Mouse (Mus musculus): ENCODE data around the gene Ndufa9. TPM values are rescaled to one million over a fixed set of nuclear protein-coding genes. Genes with fewer than 3 reads are reported as not detected.

Gene Ndufa9
- polyA plus RNA-seq, 1 experiment from 2014 or later, result 423 TPM

DNA sequence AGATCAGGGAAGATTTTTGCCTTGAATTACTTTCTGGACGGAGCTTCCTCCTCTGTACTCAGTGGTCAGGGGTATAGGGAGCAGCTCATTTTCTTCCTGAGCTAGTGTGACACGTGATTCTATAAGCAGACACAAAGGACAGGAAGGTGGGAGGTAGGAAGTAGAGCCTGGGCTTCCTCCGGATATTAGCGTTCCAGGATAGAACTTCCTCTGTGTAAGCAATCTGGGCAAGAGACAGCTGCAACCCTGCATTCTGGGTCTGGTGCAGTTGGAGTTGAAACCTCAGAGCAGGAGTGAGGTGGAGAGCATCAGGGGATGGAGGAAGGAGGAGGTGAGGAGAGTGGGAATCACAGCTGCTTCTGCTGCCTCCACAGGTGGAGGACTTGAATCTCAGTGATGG is 40.8 kb downstream of the Ndufa9 start:
- Histone ChIP-seq H3K4me1 (ENCODE audit: control insufficient read depth, insufficient read depth, low read length) (no peaks in the 10 kb centered on the region), H3K27ac (ENCODE audit: low read length) (no peak overlapping the region), H3K4me3 (ENCODE audit: low read length) (no peak overlapping the region), H3K9me3 (replicated peaks; ENCODE audit: control insufficient read depth, low read length) (no peaks in the 10 kb centered on the region), H3K36me3 (ENCODE audit: control insufficient read depth, insufficient read depth) (no peaks in the 10 kb centered on the region), H3K9ac (ENCODE audit: low read length) (no peak overlapping the region), H3K27me3 (ENCODE audit: control insufficient read depth, insufficient read depth, low read length) (no peaks in the 10 kb centered on the region), H3K4me2 (ENCODE audit: low read depth, low read length) (no peak overlapping the region)
- 0 out of 2 replicates have a peak, but pooled peaks have one; percentile 37 for ATAC-seq (replicated peaks; ENCODE audit: extremely low read depth, insufficient read depth, low FRiP score)
- WGBS, result 52% methylated on average over 4 of the region's 4 CpGs

DNA sequence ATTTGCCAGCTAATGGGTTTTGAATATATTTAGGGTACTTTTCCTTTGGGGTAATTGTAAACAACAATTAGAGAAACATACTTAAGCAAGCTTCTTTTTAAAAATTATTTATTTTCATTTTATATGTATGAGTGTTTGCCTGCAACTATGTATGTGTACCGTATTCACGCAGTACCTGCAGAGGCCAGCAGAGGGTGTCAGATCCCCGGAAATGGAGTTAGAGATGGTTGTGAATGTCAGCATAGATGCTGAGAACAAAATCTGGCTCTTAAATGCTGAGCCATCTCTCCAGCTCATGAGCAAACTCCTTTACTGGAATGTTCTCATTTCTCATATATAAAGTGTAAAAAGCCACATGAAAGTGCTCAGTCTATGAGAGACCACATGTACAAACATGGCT is 42.2 kb downstream of the Ndufa9 start:
- H3K9ac ChIP-seq (ENCODE audit: low read length), result no peak overlapping the region
- no peak overlapping the region for H3K27ac ChIP-seq (ENCODE audit: low read length)
- H3K4me1 ChIP-seq (ENCODE audit: control insufficient read depth, insufficient read depth, low read length), result no peaks in the 10 kb centered on the region
- H3K4me3 ChIP-seq (ENCODE audit: low read length), result no peak overlapping the region
- no peak overlapping the region for H3K4me2 ChIP-seq (ENCODE audit: low read depth, low read length)
- no peaks in the 10 kb centered on the region for H3K9me3 ChIP-seq (replicated peaks; ENCODE audit: control insufficient read depth, low read length)
- WGBS, result 85% methylated on average over 3 of the region's 3 CpGs
- no peaks in the 10 kb centered on the region for H3K36me3 ChIP-seq (ENCODE audit: control insufficient read depth, insufficient read depth)
- no peaks in the 10 kb centered on the region for H3K27me3 ChIP-seq (ENCODE audit: control insufficient read depth, insufficient read depth, low read length)
- no peak for ATAC-seq (replicated peaks; ENCODE audit: extremely low read depth, insufficient read depth, low FRiP score)

DNA sequence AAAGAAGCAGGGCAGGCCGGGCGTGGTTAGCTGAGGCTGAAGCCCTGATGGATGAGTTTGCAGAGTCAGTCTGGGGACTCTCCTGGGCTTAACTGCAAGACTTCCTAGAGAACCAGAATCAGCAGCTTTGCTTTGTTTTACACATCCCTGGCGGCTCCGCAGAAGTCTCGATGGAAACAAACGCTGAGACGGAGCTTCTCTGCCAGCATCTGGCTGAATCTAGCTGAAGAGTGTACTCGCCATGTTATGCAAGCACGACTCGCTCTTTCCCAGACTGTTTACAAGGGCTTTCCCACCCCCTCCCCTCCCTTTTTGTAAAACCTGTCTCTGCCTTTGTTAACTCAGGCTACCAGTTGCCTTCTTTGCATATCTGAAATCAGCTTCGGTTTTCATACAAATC is 46.0 kb downstream of the Ndufa9 start:
- Histone ChIP-seq H3K4me1 (ENCODE audit: control insufficient read depth, insufficient read depth, low read length) (no peaks in the 10 kb centered on the region), H3K27ac (ENCODE audit: low read length) (no peak overlapping the region), H3K4me3 (ENCODE audit: low read length) (no peak overlapping the region), H3K4me2 (ENCODE audit: low read depth, low read length) (no peak overlapping the region), H3K27me3 (ENCODE audit: control insufficient read depth, insufficient read depth, low read length) (no peaks in the 10 kb centered on the region), H3K36me3 (ENCODE audit: control insufficient read depth, insufficient read depth) (no peaks in the 10 kb centered on the region), H3K9me3 (replicated peaks; ENCODE audit: control insufficient read depth, low read length) (no peaks in the 10 kb centered on the region), H3K9ac (ENCODE audit: low read length) (no peak overlapping the region)
- ATAC-seq (replicated peaks; ENCODE audit: extremely low read depth, insufficient read depth, low FRiP score), result no peak
- WGBS, result 29% methylated on average over 11 of the region's 11 CpGs

DNA sequence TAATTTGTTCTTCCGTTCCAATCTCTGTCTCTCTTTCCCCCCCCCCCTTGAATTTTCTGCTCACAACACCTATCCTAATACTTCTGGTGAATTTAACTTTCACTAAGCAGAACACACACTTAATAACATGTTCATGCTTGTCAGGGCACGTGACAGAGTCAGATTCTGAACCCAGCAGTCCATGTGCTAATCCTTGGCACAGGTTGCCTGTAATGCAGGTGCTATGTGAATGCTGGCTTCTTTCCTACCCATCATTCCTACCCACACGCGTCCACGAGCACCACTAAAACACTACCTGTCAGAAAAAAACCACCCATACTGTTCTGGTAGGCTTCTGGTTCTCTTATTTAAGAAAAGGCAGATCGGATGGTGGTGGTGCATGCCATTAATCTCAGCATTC is 54.2 kb downstream of the Ndufa9 start:
- WGBS, result 73% methylated on average over 6 of the region's 6 CpGs
- H3K9ac ChIP-seq (ENCODE audit: low read length), result no peak overlapping the region
- H3K27me3 ChIP-seq (ENCODE audit: control insufficient read depth, insufficient read depth, low read length), result 0 out of 2 replicates have a peak, but pooled peaks cover 2% of the 10 kb centered on the region
- no peak for ATAC-seq (replicated peaks; ENCODE audit: extremely low read depth, insufficient read depth, low FRiP score)
- no peaks in the 10 kb centered on the region for H3K36me3 ChIP-seq (ENCODE audit: control insufficient read depth, insufficient read depth)
- no peak overlapping the region for H3K4me3 ChIP-seq (ENCODE audit: low read length)
- H3K27ac ChIP-seq (ENCODE audit: low read length), result no peak overlapping the region
- H3K4me2 ChIP-seq (ENCODE audit: low read depth, low read length), result no peak overlapping the region
- peaks cover 5% of the 10 kb centered on the region; the same call in 1 of the 2 replicates for H3K9me3 ChIP-seq (replicated peaks; ENCODE audit: control insufficient read depth, low read length)
- H3K4me1 ChIP-seq (ENCODE audit: control insufficient read depth, insufficient read depth, low read length), result no peaks in the 10 kb centered on the region

DNA sequence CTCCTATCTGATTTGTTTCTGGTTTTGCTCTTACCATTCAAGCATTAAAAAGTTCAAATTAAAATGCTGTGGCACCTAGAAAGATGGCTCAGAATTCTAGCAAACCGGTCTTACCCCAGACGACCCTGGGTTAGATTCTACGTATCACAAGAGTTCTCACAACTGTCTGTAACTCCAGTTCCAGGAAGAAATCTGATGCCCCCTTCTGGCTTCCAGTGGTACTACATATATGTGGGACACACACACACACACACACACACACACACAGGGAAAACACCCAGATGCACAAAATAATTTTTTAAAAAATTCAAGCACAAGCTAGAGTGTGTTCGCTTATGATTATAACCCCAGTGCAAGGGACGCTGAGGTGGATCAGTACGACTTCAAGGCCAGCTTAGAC is 55.2 kb downstream of the Ndufa9 start:
- Histone ChIP-seq H3K9me3 (replicated peaks; ENCODE audit: control insufficient read depth, low read length) (peaks cover 5% of the 10 kb centered on the region; the same call in 1 of the 2 replicates), H3K9ac (ENCODE audit: low read length) (no peak overlapping the region), H3K4me2 (ENCODE audit: low read depth, low read length) (no peak overlapping the region), H3K27ac (ENCODE audit: low read length) (no peak overlapping the region), H3K4me3 (ENCODE audit: low read length) (no peak overlapping the region), H3K4me1 (ENCODE audit: control insufficient read depth, insufficient read depth, low read length) (no peaks in the 10 kb centered on the region), H3K36me3 (ENCODE audit: control insufficient read depth, insufficient read depth) (no peaks in the 10 kb centered on the region), H3K27me3 (ENCODE audit: control insufficient read depth, insufficient read depth, low read length) (0 out of 2 replicates have a peak, but pooled peaks cover 2% of the 10 kb centered on the region)
- ATAC-seq (replicated peaks; ENCODE audit: extremely low read depth, insufficient read depth, low FRiP score), result no peak
- 91% methylated on average over 6 of the region's 6 CpGs for WGBS

DNA sequence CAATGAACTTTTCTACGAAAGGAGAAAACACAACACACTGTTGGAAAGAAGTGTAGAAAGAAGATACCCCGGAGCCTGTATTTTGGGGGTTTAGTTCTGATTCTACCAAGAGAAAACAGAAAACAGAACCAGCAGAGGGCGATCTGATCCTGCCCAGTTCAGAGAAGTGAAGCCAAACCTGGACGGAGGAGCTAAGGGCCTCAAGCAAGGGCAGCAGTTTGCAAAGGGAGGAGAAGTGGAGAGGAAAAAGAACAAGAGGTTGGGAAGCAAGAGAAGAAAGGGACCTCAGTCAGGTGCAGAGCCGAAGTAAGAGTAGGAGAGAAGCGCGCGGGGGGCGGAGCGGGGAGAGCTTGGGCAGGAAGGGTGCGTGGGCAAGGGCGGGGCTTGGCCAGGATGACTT is 57.0 kb downstream of the Ndufa9 start:
- 24% methylated on average over 12 of the region's 12 CpGs for WGBS
- Histone ChIP-seq H3K9ac (ENCODE audit: low read length) (0 out of 2 replicates have a peak overlapping the region, but pooled peaks have one; percentile 30), H3K9me3 (replicated peaks; ENCODE audit: control insufficient read depth, low read length) (peaks cover 5% of the 10 kb centered on the region; the same call in 1 of the 2 replicates), H3K4me1 (ENCODE audit: control insufficient read depth, insufficient read depth, low read length) (no peaks in the 10 kb centered on the region), H3K4me2 (ENCODE audit: low read depth, low read length) (peak overlapping the region; percentile 61), H3K4me3 (ENCODE audit: low read length) (peak overlapping the region; percentile 40), H3K27me3 (ENCODE audit: control insufficient read depth, insufficient read depth, low read length) (0 out of 2 replicates have a peak, but pooled peaks cover 2% of the 10 kb centered on the region), H3K27ac (ENCODE audit: low read length) (no peak overlapping the region), H3K36me3 (ENCODE audit: control insufficient read depth, insufficient read depth) (no peaks in the 10 kb centered on the region)
- no peak for ATAC-seq (replicated peaks; ENCODE audit: extremely low read depth, insufficient read depth, low FRiP score)

DNA sequence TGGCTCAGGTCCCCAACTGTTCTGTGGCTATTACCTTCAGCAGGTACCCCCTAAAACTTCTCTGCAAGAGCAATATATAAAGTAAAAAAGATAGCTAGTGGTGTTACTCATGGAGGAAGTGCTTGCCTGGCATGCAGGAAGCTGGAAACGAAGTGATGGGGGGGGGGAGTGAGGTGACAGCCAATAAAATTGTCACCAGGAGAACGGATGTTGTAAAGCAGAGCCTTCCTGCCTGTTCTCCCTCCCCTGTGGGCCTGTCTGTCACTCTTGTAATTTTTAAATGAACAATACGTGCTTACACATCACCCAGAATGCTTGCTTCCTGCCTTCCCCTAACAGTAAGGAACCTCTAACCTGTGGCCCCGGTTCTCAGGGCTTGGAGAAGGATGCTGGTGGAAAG is 57.4 kb downstream of the Ndufa9 start:
- ATAC-seq (replicated peaks; ENCODE audit: extremely low read depth, insufficient read depth, low FRiP score), result no peak
- Histone ChIP-seq H3K4me2 (ENCODE audit: low read depth, low read length) (peak overlapping the region; percentile 61; the same call in 1 of the 2 replicates), H3K4me3 (ENCODE audit: low read length) (no peak overlapping the region), H3K9me3 (replicated peaks; ENCODE audit: control insufficient read depth, low read length) (peaks cover 5% of the 10 kb centered on the region; the same call in 1 of the 2 replicates), H3K4me1 (ENCODE audit: control insufficient read depth, insufficient read depth, low read length) (no peaks in the 10 kb centered on the region), H3K27ac (ENCODE audit: low read length) (no peak overlapping the region), H3K27me3 (ENCODE audit: control insufficient read depth, insufficient read depth, low read length) (0 out of 2 replicates have a peak, but pooled peaks cover 2% of the 10 kb centered on the region), H3K9ac (ENCODE audit: low read length) (no peak overlapping the region), H3K36me3 (ENCODE audit: control insufficient read depth, insufficient read depth) (no peaks in the 10 kb centered on the region)
- 30% methylated on average over 4 of the region's 4 CpGs for WGBS

DNA sequence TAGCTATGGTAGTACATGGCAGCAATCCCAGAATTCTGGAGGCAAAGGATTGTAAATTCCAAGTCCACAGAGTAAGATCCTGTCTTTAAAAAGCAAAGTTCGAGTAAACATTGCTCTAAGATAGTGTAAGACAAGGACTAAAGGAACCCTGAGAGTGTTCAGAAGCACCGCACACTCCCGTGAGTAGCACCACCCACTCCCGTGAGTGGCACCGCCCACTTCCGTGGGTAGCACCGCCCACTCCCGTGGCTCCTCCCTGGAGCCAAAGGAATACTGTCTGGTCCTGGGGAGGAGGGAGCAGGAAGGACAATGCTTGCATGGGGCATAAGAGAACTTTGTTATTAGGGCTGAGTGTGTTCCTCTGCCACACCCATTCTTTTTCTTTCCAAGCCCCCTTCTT is 60.1 kb downstream of the Ndufa9 start:
- ATAC-seq (replicated peaks; ENCODE audit: extremely low read depth, insufficient read depth, low FRiP score), result no peak
- 75% methylated on average over 8 of the region's 8 CpGs for WGBS

DNA sequence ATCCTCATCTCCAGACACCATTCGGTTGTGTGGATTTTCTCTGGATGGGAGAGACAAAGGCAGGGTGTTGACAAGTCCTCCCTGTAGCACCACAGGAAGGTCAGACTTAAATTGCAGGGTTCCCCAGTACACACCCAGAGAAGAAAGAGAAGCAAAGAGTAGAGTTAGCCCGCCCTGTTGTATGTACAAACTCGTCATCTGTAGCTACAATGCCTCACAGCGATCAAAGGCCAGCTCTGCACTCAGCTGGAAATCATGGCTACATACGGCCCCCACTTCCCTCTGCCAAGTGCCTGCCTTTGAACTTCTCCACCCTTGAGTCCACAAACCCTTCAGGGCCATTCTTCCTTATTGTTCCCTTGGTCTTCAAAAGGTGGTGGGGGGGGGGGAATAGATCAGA is 64.7 kb downstream of the Ndufa9 start:
- no peak overlapping the region for H3K27ac ChIP-seq (ENCODE audit: low read length)
- H3K4me1 ChIP-seq (ENCODE audit: control insufficient read depth, insufficient read depth, low read length), result no peaks in the 10 kb centered on the region
- ATAC-seq (replicated peaks; ENCODE audit: extremely low read depth, insufficient read depth, low FRiP score), result no peak
- no peak overlapping the region for H3K4me2 ChIP-seq (ENCODE audit: low read depth, low read length)
- no peak overlapping the region for H3K4me3 ChIP-seq (ENCODE audit: low read length)
- H3K9me3 ChIP-seq (replicated peaks; ENCODE audit: control insufficient read depth, low read length), result no peaks in the 10 kb centered on the region
- 36% methylated on average over 5 of the region's 5 CpGs for WGBS
- no peaks in the 10 kb centered on the region; the same call in 1 of the 2 replicates for H3K27me3 ChIP-seq (ENCODE audit: control insufficient read depth, insufficient read depth, low read length)
- H3K9ac ChIP-seq (ENCODE audit: low read length), result no peak overlapping the region
- no peaks in the 10 kb centered on the region for H3K36me3 ChIP-seq (ENCODE audit: control insufficient read depth, insufficient read depth)

More for the DNA sequence above, 60.1 kb downstream of the Ndufa9 start:
- Histone ChIP-seq H3K9ac (ENCODE audit: low read length) (no peak overlapping the region), H3K27ac (ENCODE audit: low read length) (no peak overlapping the region), H3K4me2 (ENCODE audit: low read depth, low read length) (no peak overlapping the region), H3K4me3 (ENCODE audit: low read length) (no peak overlapping the region), H3K4me1 (ENCODE audit: control insufficient read depth, insufficient read depth, low read length) (no peaks in the 10 kb centered on the region), H3K9me3 (replicated peaks; ENCODE audit: control insufficient read depth, low read length) (peaks cover 4% of the 10 kb centered on the region; the same call in 1 of the 2 replicates), H3K36me3 (ENCODE audit: control insufficient read depth, insufficient read depth) (no peaks in the 10 kb centered on the region), H3K27me3 (ENCODE audit: control insufficient read depth, insufficient read depth, low read length) (0 out of 2 replicates have a peak, but pooled peaks cover 2% of the 10 kb centered on the region)
